Mouse (Mus musculus) urinary bladder, postnatal 25 days (tissue): Measurements from ENCODE around the gene Efr3b.

ENCODE experiments used
- DNase-seq: peaks from one replicate; pipeline ENCODE4 v3.0.0; 2022; ENCODE audit warnings: low spot score

Gene Efr3b

DNA sequence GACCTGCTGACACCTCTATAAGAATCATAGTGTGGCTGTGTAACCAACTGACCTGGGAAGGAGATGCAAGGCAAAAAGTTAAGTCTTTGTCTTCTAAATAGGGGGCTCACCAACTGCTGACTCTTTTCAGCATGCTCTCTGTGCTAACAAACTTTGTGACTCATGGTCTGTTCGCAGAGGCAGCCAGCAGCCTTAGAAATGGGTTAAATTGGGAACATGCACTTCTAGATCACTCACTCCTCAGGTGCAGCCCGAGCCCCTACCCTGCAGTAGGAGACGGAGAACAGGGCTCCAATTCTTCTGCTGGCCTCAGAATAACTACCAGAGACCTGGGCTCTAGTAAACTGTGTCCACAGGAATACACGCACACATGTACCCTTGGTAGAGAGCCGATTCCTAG lies 1.2 kb downstream of the Efr3b start:
- no peak for DNase-seq

DNA sequence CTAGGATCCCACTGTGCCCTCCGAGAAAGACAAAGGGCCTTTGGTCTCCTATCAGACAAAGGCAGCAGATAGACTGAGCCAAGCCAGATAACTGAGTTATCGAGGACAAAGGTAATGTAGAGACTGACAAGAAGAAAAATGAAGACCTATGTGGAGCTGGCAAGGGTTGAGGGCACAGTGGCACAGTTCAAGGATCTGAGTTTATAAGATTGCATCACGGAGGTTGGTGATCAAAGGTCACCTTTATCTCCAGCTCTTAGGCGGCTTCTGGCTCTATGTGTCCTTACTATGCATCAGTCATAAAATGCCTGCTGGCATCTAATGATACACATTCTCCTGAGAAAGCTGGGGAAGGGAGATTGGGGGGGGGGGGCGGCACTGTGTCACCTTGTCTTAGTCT lies 2.6 kb downstream of the Efr3b start:
- DNase-seq = no peak

DNA sequence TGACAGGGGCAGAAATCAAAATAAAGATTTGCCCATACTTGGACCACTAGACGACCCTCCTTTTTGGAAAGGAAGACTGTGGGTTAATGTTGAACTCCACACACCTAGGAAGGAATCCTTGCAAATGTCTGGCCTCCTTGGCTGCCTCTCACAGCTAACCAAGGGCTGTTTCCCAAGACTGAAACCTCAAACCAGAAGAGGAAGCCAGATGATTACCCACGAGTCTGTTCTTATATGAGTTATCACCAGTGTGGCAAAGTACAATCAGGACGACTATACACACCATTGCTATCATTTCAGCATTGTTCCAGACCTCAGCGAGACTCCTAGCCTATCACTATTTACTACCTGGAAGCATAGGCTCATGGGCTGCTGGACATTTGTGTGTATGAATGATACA lies 9.7 kb downstream of the Efr3b start:
- DNase-seq = no peak

DNA sequence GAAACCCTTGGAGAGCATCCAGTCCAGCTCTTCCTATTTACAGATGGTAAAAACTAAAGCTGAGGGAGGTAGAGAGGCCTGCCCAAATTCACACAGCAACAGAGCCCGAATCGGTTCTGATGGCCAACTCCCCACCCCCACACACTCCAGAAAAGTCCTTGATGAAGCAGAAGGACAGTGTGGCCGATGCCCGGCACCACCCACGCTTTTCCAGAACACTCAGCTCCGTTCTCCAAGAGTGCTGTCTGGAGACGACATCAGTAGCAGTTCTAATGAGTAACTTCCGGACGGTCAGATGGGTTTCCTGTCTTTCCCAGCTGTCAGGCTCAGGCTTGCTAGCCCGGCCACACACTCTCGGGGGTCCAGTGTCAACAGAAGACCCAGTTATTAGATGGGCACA lies 10.2 kb downstream of the Efr3b start:
- no peak for DNase-seq

DNA sequence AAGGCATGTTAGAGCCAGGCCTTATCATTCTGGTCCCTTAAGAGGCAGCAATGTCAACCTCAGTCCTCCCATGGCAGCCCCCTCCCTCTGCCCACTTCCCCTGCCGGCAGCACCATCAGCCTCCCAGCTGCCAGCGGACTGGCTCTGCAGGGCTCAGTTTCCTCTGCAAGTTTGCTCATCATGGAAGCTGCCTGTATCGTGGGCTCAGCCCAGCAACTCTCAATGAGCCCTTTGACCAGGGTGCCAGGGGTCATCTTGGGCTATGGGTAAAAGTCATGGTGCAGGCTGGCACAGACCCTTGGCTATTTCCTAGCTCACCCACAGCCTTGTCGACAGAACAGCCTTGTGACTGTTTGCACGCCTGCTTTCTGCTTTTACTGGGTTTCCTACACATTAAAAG lies 14.4 kb downstream of the Efr3b start:
- no peak for DNase-seq

DNA sequence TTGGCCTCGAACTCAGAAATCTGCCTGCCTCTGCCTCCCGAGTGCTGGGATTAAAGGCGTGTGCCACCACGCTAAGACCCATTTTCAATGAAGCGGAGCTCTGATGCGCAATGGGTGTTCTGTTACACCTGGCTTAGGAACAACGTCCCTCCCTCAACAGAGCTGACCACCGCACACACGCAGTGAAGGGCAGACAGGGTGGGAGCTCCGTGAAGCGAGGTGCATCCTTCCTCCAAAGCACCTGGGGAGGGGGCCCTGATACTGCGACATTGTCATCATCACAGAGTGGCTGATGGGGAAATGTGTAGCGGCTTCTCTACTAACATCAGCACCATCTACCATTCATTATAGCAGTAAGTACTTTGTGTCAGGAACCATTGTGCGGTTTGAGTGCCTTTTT lies 15.2 kb downstream of the Efr3b start:
- no peak for DNase-seq

DNA sequence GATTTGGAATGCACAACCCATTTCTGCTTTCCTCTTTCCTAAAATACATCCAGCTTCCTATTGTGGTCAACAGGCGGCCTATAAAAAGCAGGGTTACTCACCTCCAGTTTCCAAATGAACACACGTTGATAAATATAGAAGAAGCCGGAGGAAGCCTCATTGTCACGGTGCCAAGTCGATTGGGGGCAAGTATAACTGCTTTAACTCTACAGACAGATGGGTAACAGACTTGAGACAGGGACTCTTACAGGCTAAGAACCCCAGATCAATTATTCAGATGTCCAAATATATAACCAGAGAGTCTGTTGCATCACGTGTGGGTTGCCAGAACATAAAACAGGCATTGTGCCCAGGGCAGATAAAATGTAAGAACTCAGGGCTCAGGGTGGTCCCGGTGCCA lies 15.9 kb downstream of the Efr3b start:
- no peak for DNase-seq

DNA sequence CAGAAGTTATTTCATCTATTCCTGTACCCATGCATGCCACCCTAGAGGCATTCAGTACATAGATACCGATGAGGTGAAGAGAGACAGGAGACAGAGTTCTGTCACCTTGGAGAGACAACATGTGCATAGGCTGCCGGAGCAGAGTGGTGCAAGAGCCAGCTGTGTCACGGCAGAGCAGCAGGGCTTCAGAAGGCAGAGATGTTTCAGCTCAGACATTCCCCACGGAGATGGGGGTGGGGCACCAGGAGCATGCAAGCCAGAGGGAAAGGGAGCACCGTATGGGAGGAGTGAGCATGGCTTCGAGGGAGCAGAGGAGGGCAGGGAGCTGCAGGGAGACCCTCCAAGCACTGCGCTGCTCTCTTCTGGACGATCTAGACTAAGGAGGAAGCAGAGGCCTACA lies 18.2 kb downstream of the Efr3b start:
- DNase-seq = no peak

DNA sequence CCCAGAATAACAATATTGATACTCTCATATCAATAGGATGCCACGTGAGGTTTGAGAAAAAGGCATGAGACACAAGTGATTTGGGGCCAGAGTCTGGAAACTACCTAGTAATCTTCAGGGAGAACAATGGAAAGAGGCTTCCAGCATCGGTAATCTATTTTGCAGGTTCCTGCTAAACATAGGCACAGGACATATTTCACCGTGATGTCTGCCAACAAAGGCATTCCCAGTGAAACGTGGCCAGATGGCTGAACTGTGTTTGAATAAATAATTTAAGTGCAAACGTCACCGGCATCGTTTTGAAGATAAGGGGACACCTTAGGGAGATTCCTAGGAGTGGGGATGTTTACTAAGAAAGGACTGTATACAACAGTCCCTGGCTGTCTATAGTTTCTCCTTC lies 22.4 kb downstream of the Efr3b start:
- DNase-seq = no peak

DNA sequence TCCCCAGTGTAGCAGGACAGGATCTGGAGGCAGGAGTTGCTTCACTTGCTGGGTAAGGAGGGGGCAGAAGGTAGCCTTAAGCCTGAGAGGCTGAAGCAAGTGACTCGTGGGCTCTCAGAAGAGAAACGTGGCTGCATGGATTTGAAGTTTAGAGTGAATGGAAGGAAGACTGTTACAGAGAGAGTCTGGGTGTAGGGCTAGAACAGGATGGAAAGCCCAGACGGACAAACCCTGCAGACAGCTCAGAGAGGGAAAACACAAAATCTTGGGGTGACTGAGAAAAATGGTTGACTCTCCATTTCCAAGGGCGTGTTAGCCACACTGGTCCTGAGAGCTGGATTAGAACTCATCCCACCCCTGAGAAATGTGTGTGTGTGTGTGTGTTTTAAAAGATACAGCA lies 23.0 kb downstream of the Efr3b start:
- DNase-seq = no peak

DNA sequence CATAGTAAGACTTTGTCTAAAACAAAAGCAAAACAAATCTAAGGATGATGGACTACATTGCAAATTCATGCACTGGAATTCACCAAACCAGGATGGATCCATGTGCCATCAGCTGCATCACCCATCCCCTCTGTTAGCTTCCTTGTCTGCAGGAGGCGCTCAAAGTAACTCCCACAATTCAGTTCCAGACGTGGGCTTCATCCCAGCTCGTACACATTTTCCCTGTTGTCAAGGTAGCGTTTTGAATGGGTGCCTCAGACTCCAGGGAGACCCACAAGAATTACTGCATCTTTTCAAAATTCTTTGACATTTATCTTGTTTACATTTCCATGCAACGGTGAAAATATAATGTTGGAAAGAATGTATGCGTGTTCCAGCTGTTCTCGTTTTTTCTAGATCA lies 23.5 kb downstream of the Efr3b start:
- no peak for DNase-seq

DNA sequence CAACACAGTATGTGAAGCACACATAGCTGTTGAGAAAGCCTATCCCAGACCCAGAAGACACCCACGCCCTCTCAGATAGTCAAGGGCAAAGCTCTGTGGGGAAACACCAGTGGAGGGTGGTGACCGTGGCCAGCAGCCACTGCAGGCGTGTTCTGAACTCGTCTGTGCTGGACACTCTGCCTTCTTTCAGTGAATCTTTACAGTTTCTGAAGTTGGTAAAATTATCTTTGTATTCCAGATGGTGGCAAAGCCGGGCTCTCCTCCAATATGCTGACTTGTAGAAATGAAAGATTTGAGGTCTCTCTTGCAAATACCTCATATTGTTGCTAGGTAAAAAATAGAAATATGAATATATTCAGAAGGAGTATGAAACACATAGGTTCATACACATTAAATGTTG lies 27.0 kb downstream of the Efr3b start:
- no peak for DNase-seq

DNA sequence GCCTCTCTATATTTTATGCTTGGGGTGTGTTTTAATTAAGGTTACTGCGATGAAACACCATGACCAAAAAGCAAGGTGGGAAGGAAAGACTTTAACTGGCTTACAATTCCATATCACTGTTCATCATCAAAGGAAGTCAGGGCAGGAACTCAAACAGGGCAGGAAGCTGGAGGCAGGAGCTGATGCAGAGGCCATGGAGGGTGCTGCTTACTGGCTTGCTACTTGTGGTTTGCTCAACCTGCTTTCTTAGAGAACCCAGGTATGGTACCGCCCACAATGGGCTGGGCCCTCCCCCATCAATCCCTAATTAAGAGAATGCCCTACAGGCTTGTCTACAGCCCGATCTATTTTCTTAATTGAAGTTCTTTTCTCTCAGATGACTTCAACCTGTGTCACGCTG lies 27.4 kb downstream of the Efr3b start:
- DNase-seq = no peak

DNA sequence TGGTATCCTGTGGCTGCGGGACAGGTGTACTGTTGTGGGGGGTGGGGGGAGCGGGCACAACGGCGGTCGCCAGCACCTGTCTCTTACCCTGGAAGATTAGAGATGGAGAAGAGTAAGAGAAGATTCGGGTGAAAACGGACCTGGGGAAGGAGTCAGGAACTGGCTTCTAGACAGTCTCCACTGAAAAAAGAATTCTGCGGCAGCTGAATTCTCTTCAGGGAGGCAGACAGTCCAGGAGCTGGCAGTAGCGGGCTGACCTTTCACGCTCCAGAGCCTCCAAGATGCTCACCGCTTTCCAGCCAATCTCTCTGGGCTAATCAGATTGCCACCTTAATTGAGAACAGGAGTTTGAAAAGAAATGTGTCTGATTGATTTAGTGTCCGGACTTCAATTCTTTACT lies 30.0 kb downstream of the Efr3b start:
- DNase-seq = no peak

DNA sequence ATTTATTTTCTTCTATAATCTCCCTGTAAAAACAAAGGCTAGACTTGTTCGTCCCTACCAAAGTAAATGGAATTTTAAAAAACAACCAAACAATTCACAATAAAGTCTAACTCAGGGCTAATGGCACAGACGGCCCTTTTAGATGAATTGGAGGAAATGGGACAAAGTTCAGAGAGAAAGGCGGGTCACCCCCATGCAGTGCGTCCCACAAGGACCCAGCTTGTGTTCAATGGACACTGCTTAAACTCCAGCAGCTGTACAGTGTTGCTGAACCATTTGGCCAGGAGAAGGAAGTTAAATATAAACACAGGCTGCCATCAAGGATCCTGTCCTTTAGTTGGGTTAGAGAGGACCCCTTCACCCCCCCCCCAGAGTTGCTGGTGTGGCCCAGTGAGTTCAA lies 30.9 kb downstream of the Efr3b start:
- no peak for DNase-seq

DNA sequence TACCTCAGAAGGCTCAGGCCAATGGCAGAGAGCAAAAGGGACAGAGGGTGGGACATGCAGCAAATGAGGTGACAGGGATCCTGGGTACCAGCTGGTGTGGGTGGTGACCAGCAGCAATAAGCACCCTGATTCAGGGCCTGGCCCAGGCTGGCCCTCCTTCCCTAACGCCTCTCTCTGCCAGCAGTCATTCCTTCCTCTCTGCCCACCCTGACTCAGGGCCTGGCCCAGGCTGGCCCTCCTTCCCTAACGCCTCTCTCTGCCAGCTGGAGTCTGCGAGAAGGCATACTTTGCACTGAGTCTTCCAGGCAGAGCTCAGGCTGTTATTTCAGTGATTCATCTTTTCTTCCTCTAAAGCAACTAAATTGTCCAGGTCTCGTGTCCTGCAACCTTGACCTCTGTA lies 31.5 kb downstream of the Efr3b start:
- DNase-seq = no peak

DNA sequence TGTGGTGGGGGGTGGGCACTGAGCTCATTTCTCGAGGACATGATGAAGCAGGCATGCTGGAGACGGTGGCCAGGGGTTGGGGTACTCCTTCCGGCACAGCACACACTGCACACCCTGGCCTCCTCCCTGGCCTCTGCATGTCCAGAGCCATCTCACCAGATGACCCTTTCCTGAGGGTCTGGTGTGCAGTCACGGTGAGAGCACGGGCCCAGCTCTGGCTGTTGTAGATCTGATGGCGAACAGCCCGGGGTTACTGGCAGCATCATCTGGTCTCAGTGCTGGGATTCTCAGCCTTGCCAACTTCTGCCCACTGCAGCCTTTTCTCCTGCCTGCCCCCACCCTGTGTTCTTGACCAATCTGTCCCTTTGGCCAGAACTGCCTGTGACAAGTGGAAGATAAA lies 32.6 kb downstream of the Efr3b start:
- DNase-seq = no peak

DNA sequence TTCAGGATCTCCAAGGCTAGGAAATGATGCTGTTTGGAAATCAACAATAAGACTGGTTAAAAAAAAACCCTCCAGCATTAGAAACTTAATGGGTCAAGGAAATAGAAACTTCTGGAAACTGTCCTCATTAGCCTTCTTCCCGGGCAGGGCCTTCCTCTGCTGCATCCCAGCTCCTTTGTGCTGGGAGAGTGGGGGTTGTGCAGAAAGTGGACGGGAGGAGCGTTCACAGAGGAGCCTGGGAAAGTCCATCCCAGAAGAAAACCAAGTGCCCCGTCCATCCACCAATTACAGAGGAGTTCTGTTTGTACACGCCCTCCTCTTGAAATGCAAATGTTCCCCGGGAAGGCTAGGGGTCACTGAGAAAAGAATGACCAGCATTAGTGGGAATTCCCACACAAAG lies 34.1 kb downstream of the Efr3b start:
- no peak for DNase-seq

DNA sequence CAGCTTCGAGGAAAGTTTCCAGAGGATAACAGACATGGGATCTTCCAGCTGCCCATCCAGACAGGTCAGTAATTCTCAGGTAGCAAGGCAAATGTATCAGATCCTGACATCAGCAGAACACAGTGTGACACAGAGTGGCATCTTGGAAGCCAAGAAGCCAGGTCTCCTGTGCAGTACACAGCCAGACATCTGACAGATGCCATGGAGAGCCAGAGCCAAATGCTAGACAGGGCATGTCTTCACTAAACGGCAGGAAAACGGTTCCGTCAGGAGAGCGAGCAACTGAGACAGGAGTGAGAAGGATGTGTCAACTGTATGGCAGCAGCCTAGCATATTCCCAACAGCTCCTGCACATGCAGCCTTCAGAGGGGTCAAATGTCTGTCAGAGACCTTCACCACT lies 38.3 kb downstream of the Efr3b start:
- no peak for DNase-seq

DNA sequence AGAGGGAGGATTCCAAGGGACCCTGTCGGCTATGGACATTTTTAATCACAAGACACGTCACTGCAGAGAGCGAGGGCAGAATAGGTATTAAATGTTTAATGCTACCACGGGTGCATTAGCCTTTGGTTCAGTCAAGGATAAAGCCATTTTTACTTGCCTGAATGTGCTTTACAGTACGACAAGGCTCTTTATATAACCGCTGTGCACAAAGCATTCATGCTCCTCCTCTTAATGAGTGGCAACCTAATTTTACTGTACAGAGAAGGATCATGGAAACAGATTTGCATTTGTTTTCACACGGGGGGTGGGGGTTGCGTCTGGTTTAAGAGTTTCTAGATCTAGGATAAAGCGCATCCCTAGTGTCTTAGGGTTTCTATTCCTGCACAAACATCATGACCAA lies 42.0 kb downstream of the Efr3b start:
- DNase-seq = no peak

DNA sequence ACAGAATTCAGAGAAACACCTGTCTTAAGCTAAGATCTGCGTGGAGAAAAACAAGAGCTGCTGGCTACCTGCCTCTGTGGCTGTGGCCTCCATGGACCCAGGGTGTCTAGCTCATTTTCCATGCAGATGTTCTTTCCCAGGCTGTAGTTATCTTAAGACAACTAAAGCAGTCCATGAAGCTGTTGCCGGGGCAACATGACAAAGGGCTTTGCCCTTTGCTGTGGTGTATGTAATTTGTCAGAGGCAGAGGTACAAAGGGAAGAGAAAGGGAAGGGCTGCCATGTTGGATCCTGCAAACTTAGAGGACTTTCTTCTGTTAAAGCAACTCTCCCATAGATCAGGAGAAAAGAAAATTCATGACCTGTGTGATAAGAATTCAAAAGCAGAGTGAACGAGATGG lies 47.7 kb downstream of the Efr3b start:
- no peak for DNase-seq

DNA sequence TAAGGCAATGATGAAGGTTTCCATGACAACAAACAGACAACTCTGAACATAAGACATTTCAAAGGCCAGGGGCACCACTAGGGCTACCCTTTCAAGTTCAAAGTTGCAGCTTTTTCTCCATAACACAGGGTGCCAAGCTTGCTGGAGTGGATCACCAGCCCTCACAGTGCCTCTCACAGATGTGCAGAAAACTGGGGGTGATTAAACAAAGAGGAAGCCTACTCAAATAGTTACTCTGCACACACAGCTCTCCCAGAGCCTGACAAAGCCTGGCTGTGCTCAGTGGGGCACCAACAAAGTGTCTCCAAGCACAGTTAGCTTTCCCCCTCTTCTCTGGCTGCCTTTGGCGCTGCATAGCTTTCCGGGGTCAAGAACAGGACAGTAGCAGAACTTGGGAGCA lies 48.8 kb downstream of the Efr3b start:
- DNase-seq = no peak

DNA sequence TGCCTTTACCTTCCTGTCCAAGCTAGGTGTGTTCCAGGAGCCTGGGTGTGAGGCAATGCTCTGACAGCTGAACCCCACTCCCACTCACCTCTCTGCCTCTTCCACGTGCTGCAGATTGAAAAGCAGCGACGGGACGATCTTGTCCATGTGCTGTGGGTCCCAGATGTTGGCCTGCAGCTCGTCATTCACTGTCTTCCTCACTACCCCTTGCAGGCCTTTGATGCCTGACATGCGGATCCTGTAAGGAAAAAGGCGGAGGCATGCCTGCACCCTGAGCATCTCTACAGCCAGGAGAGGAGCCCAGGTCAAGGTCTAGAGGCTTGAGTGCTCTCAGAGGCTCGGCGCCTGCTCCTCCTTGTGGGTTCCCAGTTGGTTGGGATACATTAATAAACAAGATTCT lies 54.3 kb downstream of the Efr3b start:
- DNase-seq = no peak

DNA sequence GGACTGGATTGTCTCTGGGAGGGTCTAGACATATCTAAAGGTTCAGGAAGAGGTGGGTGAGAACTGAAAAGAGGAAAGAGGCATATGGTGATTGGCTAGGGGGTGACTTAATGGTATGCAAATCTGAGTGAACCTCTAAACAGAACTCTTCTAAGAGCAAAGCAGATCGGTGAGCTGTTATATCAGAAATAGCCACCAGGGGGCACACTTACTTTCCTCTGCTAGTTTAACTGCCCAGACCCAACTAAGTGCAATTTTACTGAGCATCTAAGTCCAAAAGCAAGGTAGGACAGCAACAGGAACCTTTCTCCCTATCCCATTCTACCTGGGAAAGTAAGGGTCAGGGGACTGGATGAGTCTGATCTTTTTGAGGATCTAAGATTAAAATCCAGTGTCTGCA lies 55.0 kb downstream of the Efr3b start:
- DNase-seq = peak; percentile 68

DNA sequence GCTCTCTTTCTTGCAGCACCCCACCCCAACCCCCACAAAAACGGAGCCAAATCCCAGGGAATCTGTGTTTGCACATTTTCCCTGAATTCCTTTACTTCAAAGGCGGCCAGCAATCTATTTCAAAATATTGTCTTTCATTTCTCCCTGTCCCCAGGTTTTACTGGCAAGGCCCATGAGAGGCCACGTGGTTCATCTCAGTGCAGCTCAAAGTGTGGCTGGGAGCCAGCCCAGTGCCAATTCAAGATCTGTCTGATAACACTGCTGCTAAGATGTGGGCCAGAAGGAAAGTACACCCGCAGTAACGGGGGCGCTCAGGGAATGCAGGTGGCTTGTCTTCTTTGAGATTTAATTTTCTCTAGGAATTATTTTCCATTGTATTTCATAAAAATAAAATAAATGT lies 56.5 kb downstream of the Efr3b start:
- DNase-seq = peak; percentile 23
